Mouse (Mus musculus) myocyte (in vitro differentiated cells): Measurements from ENCODE around the gene Hsd17b12.

ENCODE experiments used
- CEBPB ChIP-seq: IDR thresholded peaks from 2 replicates; pipeline ENCODE4 v1.6.1; 2011; ENCODE audit warnings: mild to moderate bottlenecking, moderate library complexity; ENCODE audit not compliant: poor library complexity, insufficient read depth, severe bottlenecking
- E2F4 ChIP-seq: IDR thresholded peaks from one replicate; pipeline ENCODE4 v1.6.1; 2011; ENCODE audit warnings: mild to moderate bottlenecking, control low read depth, moderate library complexity; ENCODE audit not compliant: insufficient read depth
- MAX ChIP-seq: IDR thresholded peaks from one replicate; pipeline ENCODE4 v1.6.1; 2011; ENCODE audit warnings: low read depth, mild to moderate bottlenecking, control low read depth
- MYOG ChIP-seq, 3 experiments: IDR thresholded peaks; one replicate each; pipeline ENCODE4 v1.6.1; 2011; ENCODE audit warnings: control low read depth in 2 of 3, low read depth in 2 of 3, mild to moderate bottlenecking in 2 of 3; ENCODE audit not compliant: insufficient read length in 2 of 3, control insufficient read depth in 1 of 3, insufficient read depth in 1 of 3
- POLR2A ChIP-seq: IDR thresholded peaks from one replicate; pipeline ENCODE4 v1.6.1; 2011; ENCODE audit warnings: low read depth, mild to moderate bottlenecking, control low read depth, moderate library complexity; ENCODE audit not compliant: insufficient read length
- POLR2AphosphoS2 ChIP-seq: IDR thresholded peaks from one replicate; pipeline ENCODE4 v1.6.1; 2011; ENCODE audit warnings: low read depth, control low read depth; ENCODE audit not compliant: insufficient read length
- TCF12 ChIP-seq: IDR thresholded peaks from one replicate; pipeline ENCODE4 v1.6.1; 2011; ENCODE audit warnings: mild to moderate bottlenecking, control low read depth; ENCODE audit not compliant: poor library complexity, insufficient read depth, severe bottlenecking
- TCF3 ChIP-seq: IDR thresholded peaks from one replicate; pipeline ENCODE4 v1.6.1; 2011; ENCODE audit warnings: low read depth, control low read depth; ENCODE audit not compliant: insufficient read length

GRCm38 (mm10) chr2:94045411-94046090 is 112.2 kb downstream of the Hsd17b12 start:
- no peak for TF ChIP-seq POLR2A
- no peak for TF ChIP-seq MAX
- TF ChIP-seq E2F4: no peak
- no peak for TF ChIP-seq TCF12
- TF ChIP-seq POLR2AphosphoS2: no peak
- TF ChIP-seq TCF3: no peak
- no peak for TF ChIP-seq MYOG (IDR thresholded peaks at IDR 0.05; ENCODE audit: control insufficient read depth in 1 of 3, insufficient read depth in 1 of 3, insufficient read length in 2 of 3, low read depth in 2 of 3)
- no peak for TF ChIP-seq CEBPB
